Mouse (Mus musculus) olfactory bulb, adult 2 months (tissue): ENCODE results near the gene Ccdc78.

Source experiments
- CTCF ChIP-seq: fragments of 200-500 bp; IDR thresholded peaks from 2 replicates; pipeline ENCODE4 v1.5.1; 2012; ENCODE audit warnings: low read depth, mild to moderate bottlenecking, low read length, moderate library complexity; ENCODE audit not compliant: insufficient read depth
- POLR2A ChIP-seq: fragments of 200-500 bp; IDR thresholded peaks from 2 replicates; pipeline ENCODE4 v1.6.1; 2012; ENCODE audit warnings: mild to moderate bottlenecking, low read depth, low read length, moderate library complexity; ENCODE audit not compliant: insufficient read depth

- no peak for TF ChIP-seq CTCF
- TF ChIP-seq POLR2A: no peak
These were observed 26.2 kb upstream of the Ccdc78 start for GRCm38 (mm10) chr17:25760148-25760547.
